Mouse (Mus musculus) kidney, adult 9 months (tissue): Measurements from ENCODE around the gene Spata5.

Source experiments
- DNase-seq: peaks from one replicate; pipeline ENCODE4 v3.0.0; 2022

Gene Spata5

GRCm38 (mm10) chr3:37421179-37421578, 1.5 kb downstream of the Spata5 start:
- DNase-seq: no peak

DNA sequence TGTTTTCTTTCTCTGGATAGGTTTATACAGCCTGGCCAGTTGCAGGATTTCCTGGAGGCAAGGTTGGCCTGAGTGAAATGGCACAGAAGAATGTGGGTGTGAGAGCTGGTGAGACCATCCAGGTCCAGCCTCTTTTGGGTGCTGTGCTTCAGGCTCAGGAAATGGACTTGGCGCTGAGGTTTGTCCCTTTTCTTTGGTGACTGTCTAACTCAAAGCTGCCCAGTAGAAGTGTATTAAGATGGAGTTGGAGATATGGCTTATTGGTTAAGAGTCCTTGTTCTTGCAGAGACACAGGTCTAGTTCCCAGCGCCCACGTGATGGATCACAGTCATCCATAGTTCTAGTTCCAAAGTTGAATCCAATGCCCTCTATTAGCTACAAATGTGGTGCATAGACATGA, 6.4 kb downstream of the Spata5 start:
- DNase-seq: no peak

DNA sequence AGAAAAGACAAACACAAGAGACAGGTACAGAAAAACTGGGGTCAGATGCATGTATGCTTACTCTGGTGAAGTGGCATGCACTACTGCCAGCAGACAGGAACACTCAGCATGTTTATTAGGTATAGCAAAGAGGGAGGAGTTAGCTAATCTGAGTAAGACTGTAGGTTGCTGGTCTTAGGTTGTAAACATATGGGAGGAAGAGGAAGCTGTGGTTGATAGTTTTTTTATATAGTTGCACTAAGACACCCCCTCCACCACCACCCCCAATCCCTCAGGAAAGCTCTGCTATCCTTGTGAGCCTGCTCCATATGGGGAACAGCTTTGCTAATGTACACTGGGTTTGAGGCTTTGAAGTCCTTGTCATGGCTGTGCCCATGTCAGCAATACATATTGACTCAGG, 10.7 kb downstream of the Spata5 start:
- no peak for DNase-seq

GRCm38 (mm10) chr3:37439770-37440169, 20.1 kb downstream of the Spata5 start:
- DNase-seq: no peak

DNA sequence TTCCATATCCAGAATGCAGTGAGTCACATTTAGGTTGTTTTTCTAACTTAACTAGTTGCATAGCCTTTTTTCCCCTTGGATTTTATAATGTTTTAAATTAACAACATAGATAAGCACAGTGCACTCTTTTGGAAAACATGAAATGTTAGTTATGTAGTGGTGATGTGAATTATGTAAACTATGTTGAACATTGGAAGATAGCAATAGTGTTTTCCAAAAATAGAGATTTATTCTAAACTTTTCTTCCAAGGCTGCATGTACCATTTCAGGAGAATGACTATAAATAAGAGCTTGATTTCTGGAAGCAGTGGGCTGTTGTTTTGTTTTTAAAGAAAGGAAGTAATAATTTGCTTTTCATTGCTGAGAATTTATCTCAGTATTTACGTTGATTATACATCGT, 23.7 kb downstream of the Spata5 start:
- no peak for DNase-seq

GRCm38 (mm10) chr3:37455992-37456391, 36.3 kb downstream of the Spata5 start:
- no peak for DNase-seq

GRCm38 (mm10) chr3:37468170-37468569, 48.5 kb downstream of the Spata5 start:
- DNase-seq: peak; percentile 31

DNA sequence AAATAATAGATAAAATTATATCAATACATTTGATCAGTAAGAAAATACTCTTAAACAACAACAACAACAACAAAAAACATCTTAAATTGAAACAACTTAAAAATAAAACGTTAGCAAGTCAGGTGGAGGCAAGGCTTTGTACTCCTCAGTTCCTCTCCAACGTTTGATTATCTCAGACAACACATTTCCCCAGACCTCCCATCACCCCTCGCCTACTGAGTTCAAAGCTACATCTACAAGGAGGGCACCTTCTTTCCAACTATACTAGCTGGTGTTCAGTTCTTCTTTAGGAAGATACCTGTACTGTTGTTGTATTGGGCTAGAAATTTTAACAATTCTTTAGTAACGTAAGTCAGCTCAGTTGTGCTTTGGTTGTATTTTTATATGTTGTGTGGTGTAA, 49.7 kb downstream of the Spata5 start:
- no peak for DNase-seq

- peak; percentile 32 for DNase-seq
These were observed 51.2 kb downstream of the Spata5 start for GRCm38 (mm10) chr3:37470867-37471266.

DNA sequence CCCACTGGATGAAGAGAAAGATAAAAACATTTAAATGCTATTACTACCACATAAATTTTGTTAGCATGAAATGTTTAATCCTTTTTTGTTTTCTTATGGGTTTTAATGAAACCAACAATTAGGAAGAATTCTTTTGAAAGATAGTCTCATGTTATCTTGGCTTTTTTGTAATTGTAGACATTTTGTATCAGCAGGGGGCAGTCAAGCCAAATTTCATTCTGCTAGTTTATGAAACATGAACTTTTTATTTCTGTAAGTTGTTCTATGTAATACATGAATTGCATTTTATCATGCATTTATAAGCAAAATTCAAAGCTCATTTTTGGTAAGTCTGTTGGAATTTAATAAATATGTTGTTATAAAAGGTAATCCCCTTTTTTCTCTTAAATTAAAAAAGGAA, 52.8 kb downstream of the Spata5 start:
- peak; percentile 52 for DNase-seq

- DNase-seq: no peak
These were observed 56.8 kb downstream of the Spata5 start for GRCm38 (mm10) chr3:37476485-37476884.

DNA sequence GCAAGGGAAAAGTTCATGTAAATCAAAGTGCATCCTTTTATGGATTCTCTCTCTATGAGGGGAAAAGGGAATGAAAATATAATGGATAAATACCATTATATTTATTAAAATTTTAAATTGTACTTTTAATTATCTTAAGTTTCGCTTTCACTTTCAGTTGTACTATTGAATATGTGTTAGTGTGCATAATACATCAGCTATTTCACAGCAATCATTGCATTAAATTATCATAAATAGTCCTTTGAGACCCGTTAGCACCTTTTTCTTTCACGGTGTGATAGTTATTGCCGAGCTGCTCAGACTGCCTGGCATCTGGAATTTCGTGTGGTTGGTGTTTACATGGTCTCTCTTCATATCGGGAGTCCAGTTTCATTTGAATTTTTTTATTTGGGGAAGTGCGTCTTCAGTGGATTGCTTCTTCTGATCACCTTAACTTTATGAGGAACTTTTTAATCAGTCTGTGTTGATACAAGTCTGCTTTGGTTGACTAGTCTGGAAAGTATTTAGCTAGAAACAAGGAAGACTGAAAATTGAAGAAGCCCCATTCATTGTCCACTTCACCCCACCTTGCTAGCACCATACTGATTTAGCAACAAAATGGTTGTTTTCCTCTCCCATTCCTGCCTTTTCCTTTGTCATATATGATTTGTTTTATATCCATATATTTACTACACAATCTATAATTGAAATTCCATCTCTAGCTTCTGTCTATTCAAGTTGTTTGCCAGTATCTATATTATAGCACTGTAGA, 57.9 kb downstream of the Spata5 start:
- DNase-seq: no peak

DNA sequence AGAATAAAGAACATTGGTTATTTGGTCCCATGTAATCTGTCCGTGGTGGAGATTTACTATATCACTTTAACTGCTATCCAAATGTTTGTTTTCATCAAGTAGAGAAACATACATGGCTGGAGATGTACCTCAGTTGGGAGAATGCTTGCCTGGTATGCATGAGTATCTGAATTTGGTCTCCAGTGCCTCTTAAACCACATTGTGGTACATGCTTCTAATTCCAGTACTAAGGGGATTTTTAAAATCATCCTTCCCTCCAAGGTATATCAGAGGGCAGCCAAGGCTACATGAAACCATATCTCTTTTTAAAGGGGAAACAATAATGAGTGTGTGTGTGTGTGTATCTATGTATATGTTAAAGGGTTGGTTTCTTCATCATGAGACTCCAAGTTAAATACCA, 60.1 kb downstream of the Spata5 start:
- no peak for DNase-seq

GRCm38 (mm10) chr3:37481295-37481694, 61.6 kb downstream of the Spata5 start:
- DNase-seq: no peak

GRCm38 (mm10) chr3:37482720-37483119, 63.0 kb downstream of the Spata5 start:
- DNase-seq: no peak

GRCm38 (mm10) chr3:37483709-37484265, 64.1 kb downstream of the Spata5 start:
- DNase-seq: no peak

DNA sequence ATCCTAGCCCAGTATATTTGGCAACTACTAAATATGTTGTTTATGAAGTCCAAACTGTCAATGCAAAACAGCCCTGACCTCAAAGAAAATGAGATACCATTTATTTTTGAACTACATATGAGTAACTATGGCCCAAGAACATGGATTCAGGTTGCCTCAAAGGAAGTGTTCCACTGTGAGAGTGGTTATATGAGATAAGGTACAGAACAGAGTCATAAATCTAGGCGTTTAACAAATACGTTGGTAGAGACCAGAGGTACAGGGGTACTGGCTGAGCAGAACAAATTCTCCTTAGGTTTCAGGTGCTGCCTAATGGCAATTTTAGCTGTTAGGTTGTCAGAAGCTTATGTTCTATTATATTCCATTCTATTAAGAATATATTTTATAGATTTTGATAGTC, 67.9 kb downstream of the Spata5 start:
- no peak for DNase-seq

- DNase-seq: no peak
These were observed 68.5 kb downstream of the Spata5 start for GRCm38 (mm10) chr3:37488173-37488572.

GRCm38 (mm10) chr3:37490025-37490424, 70.3 kb downstream of the Spata5 start:
- DNase-seq: no peak

GRCm38 (mm10) chr3:37500939-37501338, 81.2 kb downstream of the Spata5 start:
- DNase-seq: no peak

GRCm38 (mm10) chr3:37502552-37502951, 82.9 kb downstream of the Spata5 start:
- no peak for DNase-seq

DNA sequence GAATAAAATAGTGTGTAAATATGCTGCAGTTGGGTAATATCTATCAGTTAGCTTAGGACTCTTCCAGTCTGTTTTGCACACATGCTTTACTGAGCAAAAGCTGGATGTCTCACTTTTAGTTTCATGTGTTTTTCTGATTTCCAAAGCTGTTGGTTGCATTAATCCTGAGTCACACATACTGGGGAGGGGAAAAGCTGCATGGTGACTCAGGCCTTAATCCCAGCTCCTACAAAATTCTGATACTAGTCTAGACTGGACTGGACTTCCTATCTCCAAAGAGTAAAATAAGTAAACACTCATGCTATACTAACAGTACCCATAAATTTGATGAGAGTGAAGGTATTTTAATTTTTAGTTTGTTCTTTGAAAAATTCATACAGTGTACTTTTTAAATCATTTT, 84.2 kb downstream of the Spata5 start:
- DNase-seq: no peak

- DNase-seq: no peak
These were observed 90.6 kb downstream of the Spata5 start for GRCm38 (mm10) chr3:37510055-37511032.

GRCm38 (mm10) chr3:37515485-37515884, 95.8 kb downstream of the Spata5 start:
- DNase-seq: peak; percentile 19
